Mouse (Mus musculus): Measurements from ENCODE around the gene Adk.
"Not testable (repeated sequence)": the region's sequence is repeated elsewhere in the genome, so short reads cannot be mapped to it uniquely, and the experiment has no call there.

The Adk gene

GRCm38 (mm10) chr14:21065490-21066162 lies 13.3 kb downstream of the Adk start:
- no peak for DNase-seq

GRCm38 (mm10) chr14:21069594-21069993 lies 17.2 kb downstream of the Adk start:
- DNase-seq = no peak

- no peak for DNase-seq
These were observed 21.6 kb downstream of the Adk start for GRCm38 (mm10) chr14:21073981-21074380.

GRCm38 (mm10) chr14:21074398-21075320 lies 22.3 kb downstream of the Adk start:
- DNase-seq = no peak

GRCm38 (mm10) chr14:21075751-21076500 lies 23.6 kb downstream of the Adk start:
- DNase-seq = peak; percentile 98

- DNase-seq = peak; percentile 64
These were observed 24.3 kb downstream of the Adk start for GRCm38 (mm10) chr14:21076501-21077194.

- DNase-seq = no peak
These were observed 25.6 kb downstream of the Adk start for GRCm38 (mm10) chr14:21077939-21078338.

GRCm38 (mm10) chr14:21078511-21078910 lies 26.1 kb downstream of the Adk start:
- no peak for DNase-seq

GRCm38 (mm10) chr14:21082823-21083222 lies 30.4 kb downstream of the Adk start:
- no peak for DNase-seq

- DNase-seq = no peak
These were observed 33.3 kb downstream of the Adk start for GRCm38 (mm10) chr14:21085666-21086065.

GRCm38 (mm10) chr14:21086106-21086505 lies 33.7 kb downstream of the Adk start:
- DNase-seq = no peak

- no peak for DNase-seq
These were observed 34.5 kb downstream of the Adk start for GRCm38 (mm10) chr14:21086827-21087351.

GRCm38 (mm10) chr14:21087390-21088060 lies 35.2 kb downstream of the Adk start:
- no peak for DNase-seq

GRCm38 (mm10) chr14:21088731-21089130 lies 36.4 kb downstream of the Adk start:
- DNase-seq = no peak

GRCm38 (mm10) chr14:21090400-21090799 lies 38.0 kb downstream of the Adk start:
- DNase-seq = no peak

- DNase-seq = no peak
These were observed 38.6 kb downstream of the Adk start for GRCm38 (mm10) chr14:21090930-21091486.

- not testable (repeated sequence) for DNase-seq
These were observed 41.8 kb downstream of the Adk start for GRCm38 (mm10) chr14:21094161-21094560.

GRCm38 (mm10) chr14:21096279-21096678 lies 43.9 kb downstream of the Adk start:
- no peak for DNase-seq

- no peak for DNase-seq
These were observed 44.3 kb downstream of the Adk start for GRCm38 (mm10) chr14:21096689-21097088.

- no peak for DNase-seq
These were observed 47.0 kb downstream of the Adk start for GRCm38 (mm10) chr14:21099371-21099770.

- DNase-seq = no peak
These were observed 48.5 kb downstream of the Adk start for GRCm38 (mm10) chr14:21100876-21101275.

GRCm38 (mm10) chr14:21101562-21101961 lies 49.2 kb downstream of the Adk start:
- no peak for DNase-seq

Measured in cerebellum, adult 11-12 months (tissue).